ENCODE assay signal across 8 mouse cellular contexts in genomic region chr2:152104711-152105317, GRCm38 (mm10). TPM values are rescaled to one million over a fixed set of nuclear protein-coding genes. Genes with fewer than 3 reads are reported as not detected.
DNase-seq lines count a peak whose midpoint lies in the region; ATAC-seq and TF ChIP-seq lines count a peak whose summit lies in the region.

No protein-coding gene starts in this region.

- H3K4me1 ChIP-seq in ES-E14 (ENCODE audit: control insufficient read depth in 2 of 2, insufficient read depth in 2 of 2, low read length in 2 of 2, poor library complexity in 1 of 2) = peaks cover 6 to 7% of the 10 kb centered on the region in 2 experiments; a peak in 2 of 4 replicates
- H3K4me1 ChIP-seq in forebrain, embryonic 14.5 days (ENCODE audit: control insufficient read depth, insufficient read depth, low read length) = peaks cover 7% of the 10 kb centered on the region; the same call in 1 of the 2 replicates
- peaks cover 5% of the 10 kb centered on the region; the same call in 1 of the 2 replicates for H3K4me1 ChIP-seq in limb, embryonic 14.5 days (ENCODE audit: control insufficient read depth, insufficient read depth, low read length)
- peaks cover 46% of the 10 kb centered on the region for H3K4me1 ChIP-seq in neural tube, embryonic 13.5 days (replicated peaks)

- DNase-seq in heart, adult 11 months = peak; percentile 94
- no peak for DNase-seq in heart, postnatal 36 days
- no peak for DNase-seq in ES-E14 (ENCODE audit: low read depth, low spot score)
- DNase-seq in forebrain, embryonic 14.5 days (ENCODE audit: low spot score) = no peak
- no peak for DNase-seq in limb, embryonic 14.5 days (ENCODE audit: low spot score)
- no peak for DNase-seq in layer of hippocampus, postnatal 10 days (ENCODE audit: low spot score in 2 of 2)
- DNase-seq in retina, postnatal 1 day = no peak

- peak overlapping the region; percentile 69 for H3K9ac ChIP-seq in ES-E14 (ENCODE audit: insufficient read depth, low read depth, low read length, poor library complexity, severe bottlenecking)
- peak overlapping the region; percentile 86 for H3K9ac ChIP-seq in forebrain, embryonic 14.5 days (ENCODE audit: low read length)
- peak overlapping the region; percentile 78 for H3K9ac ChIP-seq in limb, embryonic 14.5 days (ENCODE audit: low read depth, low read length, severe bottlenecking)
- H3K9ac ChIP-seq in neural tube, embryonic 13.5 days = peak overlapping the region; percentile 83

- H3K4me2 ChIP-seq in forebrain, embryonic 14.5 days (ENCODE audit: low read length) = peak overlapping the region; percentile 72
- peak overlapping the region; percentile 90 for H3K4me2 ChIP-seq in limb, embryonic 14.5 days (replicated peaks; ENCODE audit: low read depth, low read length, severe bottlenecking)
- H3K4me2 ChIP-seq in neural tube, embryonic 13.5 days = peak overlapping the region; percentile 74

- H3K27ac ChIP-seq in ES-E14 (ENCODE audit: insufficient read depth, low read depth, low read length, poor library complexity, severe bottlenecking) = no peak overlapping the region
- H3K27ac ChIP-seq in forebrain, embryonic 14.5 days (ENCODE audit: low read depth, low read length) = no peak overlapping the region
- no peak overlapping the region for H3K27ac ChIP-seq in limb, embryonic 14.5 days (replicated peaks; ENCODE audit: low read depth, low read length)
- no peak overlapping the region for H3K27ac ChIP-seq in neural tube, embryonic 13.5 days (replicated peaks)

- no peaks in the 10 kb centered on the region for H3K27me3 ChIP-seq in forebrain, embryonic 14.5 days (replicated peaks; ENCODE audit: control insufficient read depth, insufficient read depth, low read length)
- H3K27me3 ChIP-seq in limb, embryonic 14.5 days (ENCODE audit: control insufficient read depth, insufficient read depth, low read length) = no peaks in the 10 kb centered on the region
- H3K27me3 ChIP-seq in neural tube, embryonic 13.5 days = no peaks in the 10 kb centered on the region

- H3K9me3 ChIP-seq in ES-E14 (ENCODE audit: control insufficient read depth, insufficient read depth, low read depth, low read length) = no peaks in the 10 kb centered on the region
- H3K9me3 ChIP-seq in forebrain, embryonic 14.5 days (replicated peaks; ENCODE audit: control insufficient read depth, low read length) = no peaks in the 10 kb centered on the region
- H3K9me3 ChIP-seq in limb, embryonic 14.5 days (ENCODE audit: control insufficient read depth, low read length) = no peaks in the 10 kb centered on the region
- no peaks in the 10 kb centered on the region for H3K9me3 ChIP-seq in neural tube, embryonic 13.5 days

- in situ Hi-C loops in ES-E14 (cut with MboI; ENCODE audit: low sequenced_read_pairs in 2 of 2, unreplicated experiment in 2 of 2) = no loop called here

- ATAC-seq in forebrain, embryonic 14.5 days = peak; percentile 37
- ATAC-seq in limb, embryonic 14.5 days (ENCODE audit: low FRiP score, low read depth) = peak; percentile 10; the same call in 1 of the 2 replicates
- ATAC-seq in neural tube, embryonic 13.5 days (ENCODE audit: low read depth) = peak; percentile 58

- peaks cover 17% of the 10 kb centered on the region for H3K36me3 ChIP-seq in ES-E14 (ENCODE audit: control insufficient read depth, insufficient read depth, low read length, poor library complexity, severe bottlenecking)
- H3K36me3 ChIP-seq in forebrain, embryonic 14.5 days (ENCODE audit: control insufficient read depth, insufficient read depth, low read length) = no peaks in the 10 kb centered on the region
- no peaks in the 10 kb centered on the region; the same call in 1 of the 2 replicates for H3K36me3 ChIP-seq in limb, embryonic 14.5 days (ENCODE audit: control insufficient read depth, insufficient read depth, low read length)
- peaks cover 10% of the 10 kb centered on the region; the same call in 1 of the 2 replicates for H3K36me3 ChIP-seq in neural tube, embryonic 13.5 days

- intact Hi-C loops in heart, postnatal 36 days (cut with DNase I) = loop anchor here (2.0 to 5.0 kb wide), 3 partner anchors 16 to 262 kb away; no protein-coding TSS in a partner anchor

- no peak for TF ChIP-seq POLR2A in limb, embryonic 14.5 days (IDR thresholded peaks at IDR 0.05; ENCODE audit: borderline replicate concordance, extremely low read depth, insufficient read depth, insufficient read length)

- 21% methylated on average over 17 of the region's 17 CpGs for WGBS in forebrain, embryonic 14.5 days
- 17% methylated on average over 17 of the region's 17 CpGs for WGBS in limb, embryonic 14.5 days
- 17% methylated on average over 17 of the region's 17 CpGs for WGBS in neural tube, embryonic 13.5 days

- peak overlapping the region; percentile 76 to 80 for H3K4me3 ChIP-seq in ES-E14 (ENCODE audit: insufficient read depth in 1 of 2, low read depth in 1 of 2, low read length in 2 of 2, poor library complexity in 1 of 2, severe bottlenecking in 1 of 2)
- H3K4me3 ChIP-seq in forebrain, embryonic 14.5 days (ENCODE audit: low read depth, low read length) = peak overlapping the region; percentile 64
- H3K4me3 ChIP-seq in limb, embryonic 14.5 days (replicated peaks; ENCODE audit: low read length) = peak overlapping the region; percentile 62
- peak overlapping the region; percentile 62 for H3K4me3 ChIP-seq in neural tube, embryonic 13.5 days

TF ChIP-seq in ES-E14, 5 proteins besides CTCF, POLR2A, EP300 and RAD21:
- TF ChIP-seq HCFC1 (IDR thresholded peaks at IDR 0.05; ENCODE audit: borderline replicate concordance, insufficient read depth, low read length) (no peak), MAFK (IDR thresholded peaks at IDR 0.05; ENCODE audit: insufficient read depth, low read depth, low read length) (no peak), ZC3H11A (IDR thresholded peaks at IDR 0.05; ENCODE audit: borderline replicate concordance, low read depth, low read length) (no peak), ZNF384 (IDR thresholded peaks at IDR 0.05; ENCODE audit: low read depth, low read length) (no peak)

RNA-seq across cellular contexts. Expression of gene Srxn1, which starts 0.5 kb away (rescaled TPM):
- 10 to 100 TPM; 16.6 to 21.6 TPM for total RNA-seq in heart, postnatal 36 days (2021)
- total RNA-seq in ES-E14 (2012; rRNA removed) = 16.0 and 18.3 TPM in 2 replicates
- 11.8 and 12.0 TPM in 2 replicates for polyA plus RNA-seq in forebrain, embryonic 14.5 days (2014; fragmentation: Nextera tagmentation; extraction: Ambion mirVana)
- polyA plus RNA-seq in limb, embryonic 14.5 days (2012; rRNA removed) = 11.2 and 13.0 TPM in 2 replicates
- 9.1 and 9.5 TPM in 2 replicates for polyA plus RNA-seq in limb, embryonic 14.5 days (2014; fragmentation: Nextera tagmentation; extraction: Ambion mirVana)
- polyA plus RNA-seq in neural tube, embryonic 13.5 days (2015; fragmentation: Nextera tagmentation; extraction: Ambion mirVana) = 19.0 TPM in 2 replicates
- 10 to 100 TPM; 40.4 to 43.0 TPM for total RNA-seq in layer of hippocampus, postnatal 10 days (2021)

RNA-seq across cellular contexts. Expression of gene Scrt2, which starts 23.5 kb away (rescaled TPM):
- not detected for total RNA-seq in heart, postnatal 36 days (2021)
- total RNA-seq in ES-E14 (2012; rRNA removed) = 0.04 and 0.37 TPM in 2 replicates
- polyA plus RNA-seq in forebrain, embryonic 14.5 days (2014; fragmentation: Nextera tagmentation; extraction: Ambion mirVana) = 16.1 and 16.2 TPM in 2 replicates
- polyA plus RNA-seq in limb, embryonic 14.5 days (2012; rRNA removed) = 0.08 and 0.36 TPM in 2 replicates
- polyA plus RNA-seq in limb, embryonic 14.5 days (2014; fragmentation: Nextera tagmentation; extraction: Ambion mirVana) = not detected in 2 replicates
- 30.0 and 30.2 TPM in 2 replicates for polyA plus RNA-seq in neural tube, embryonic 13.5 days (2015; fragmentation: Nextera tagmentation; extraction: Ambion mirVana)
- total RNA-seq in layer of hippocampus, postnatal 10 days (2021) = 10 to 100 TPM; 20.8 to 21.8 TPM

RNA-seq across cellular contexts. Expression of gene Tcf15, which starts 38.5 kb away (rescaled TPM):
- total RNA-seq in heart, postnatal 36 days (2021) = 10 to 100 TPM; 39.7 to 50.1 TPM
- 22.4 and 54.6 TPM in 2 replicates for total RNA-seq in ES-E14 (2012; rRNA removed)
- 1.1 and 1.7 TPM in 2 replicates for polyA plus RNA-seq in forebrain, embryonic 14.5 days (2014; fragmentation: Nextera tagmentation; extraction: Ambion mirVana)
- 9.4 and 12.2 TPM in 2 replicates for polyA plus RNA-seq in limb, embryonic 14.5 days (2012; rRNA removed)
- 11.0 and 11.8 TPM in 2 replicates for polyA plus RNA-seq in limb, embryonic 14.5 days (2014; fragmentation: Nextera tagmentation; extraction: Ambion mirVana)
- polyA plus RNA-seq in neural tube, embryonic 13.5 days (2015; fragmentation: Nextera tagmentation; extraction: Ambion mirVana) = 6.9 and 7.4 TPM in 2 replicates
- 1 to 10 TPM; 3.0 to 3.4 TPM for total RNA-seq in layer of hippocampus, postnatal 10 days (2021)

Comparison
In these comparisons a context has a peak if more than half of its experiments do, and no peak if none do; other contexts are left out.
1. RNA of gene Scrt2, which starts 23.5 kb away (total RNA-seq): 20.8 to 21.8 TPM in layer of hippocampus, postnatal 10 days; 0.04 to 0.37 TPM in ES-E14 and not detected in heart, postnatal 36 days; every median in the first group is over 10 times any median in the second.
2. Peak in every context shown above with its lines, with median percentiles within 50 percentile points of each other: H3K4me3 ChIP-seq, H3K9ac ChIP-seq, ATAC-seq and H3K4me2 ChIP-seq.